Mouse (Mus musculus): ENCODE results near the gene Rpn2. TPM values are rescaled to one million over a fixed set of nuclear protein-coding genes. Genes with fewer than 3 reads are reported as not detected.

Rpn2 gene
- polyA plus RNA-seq, 1 experiment from 2014 or later: 203 TPM

DNA sequence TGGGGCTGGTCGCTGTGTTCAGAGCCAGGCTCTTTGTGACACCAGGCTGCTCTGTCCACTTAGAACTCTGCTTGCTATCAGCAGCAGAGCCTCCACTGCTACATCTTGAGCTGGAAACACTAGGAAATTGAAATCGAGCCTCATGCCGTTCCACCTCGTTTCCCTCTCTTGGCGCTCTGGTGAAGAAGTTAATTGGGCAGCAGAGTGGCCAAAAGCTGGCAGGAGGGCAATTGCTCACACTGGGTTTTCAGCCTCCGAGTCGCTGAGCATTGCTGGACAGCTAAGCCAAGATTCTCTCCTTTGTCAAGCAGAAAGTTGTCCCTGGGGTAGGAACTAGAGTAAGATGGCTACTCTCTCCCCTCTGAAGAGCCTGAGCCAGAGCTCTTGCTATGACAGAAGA is 35.5 kb downstream of the Rpn2 start:
- Histone ChIP-seq H3K27ac (peak overlapping the region; percentile 85), H3K4me3 (no peak overlapping the region), H3K27me3 (no peaks in the 10 kb centered on the region), H3K36me3 (peaks cover 92% of the 10 kb centered on the region), H3K4me2 (no peak overlapping the region), H3K4me1 (replicated peaks) (peaks cover 32% of the 10 kb centered on the region), H3K9ac (no peak overlapping the region; the same call in 1 of the 2 replicates), H3K9me3 (no peaks in the 10 kb centered on the region)
- 72% methylated on average over 7 of the region's 7 CpGs for WGBS
- ATAC-seq (ENCODE audit: low FRiP score): no peak

GRCm38 (mm10) chr2:157315486-157315885 is 36.7 kb downstream of the Rpn2 start:
- no peak overlapping the region for H3K9ac ChIP-seq
- 0 out of 2 replicates have a peak overlapping the region, but pooled peaks have one; percentile 44 for H3K27ac ChIP-seq
- H3K4me3 ChIP-seq: no peak overlapping the region
- no peaks in the 10 kb centered on the region for H3K9me3 ChIP-seq
- no peak for ATAC-seq (ENCODE audit: low FRiP score)
- H3K4me2 ChIP-seq: no peak overlapping the region
- no peaks in the 10 kb centered on the region for H3K27me3 ChIP-seq
- WGBS: 92% methylated on average over 6 of the region's 6 CpGs
- H3K36me3 ChIP-seq: peaks cover 89% of the 10 kb centered on the region
- H3K4me1 ChIP-seq (replicated peaks): peaks cover 37% of the 10 kb centered on the region

GRCm38 (mm10) chr2:157316358-157316933 is 37.6 kb downstream of the Rpn2 start:
- H3K4me1 ChIP-seq (replicated peaks): peaks cover 45% of the 10 kb centered on the region
- no peak overlapping the region for H3K4me3 ChIP-seq
- no peak for ATAC-seq (ENCODE audit: low FRiP score)
- peaks cover 89% of the 10 kb centered on the region for H3K36me3 ChIP-seq
- peak overlapping the region; percentile 44; the same call in 1 of the 2 replicates for H3K27ac ChIP-seq
- no peak overlapping the region for H3K4me2 ChIP-seq
- no peaks in the 10 kb centered on the region for H3K9me3 ChIP-seq
- H3K9ac ChIP-seq: no peak overlapping the region
- no peaks in the 10 kb centered on the region for H3K27me3 ChIP-seq
- WGBS: 86% methylated on average over 14 of the region's 14 CpGs

DNA sequence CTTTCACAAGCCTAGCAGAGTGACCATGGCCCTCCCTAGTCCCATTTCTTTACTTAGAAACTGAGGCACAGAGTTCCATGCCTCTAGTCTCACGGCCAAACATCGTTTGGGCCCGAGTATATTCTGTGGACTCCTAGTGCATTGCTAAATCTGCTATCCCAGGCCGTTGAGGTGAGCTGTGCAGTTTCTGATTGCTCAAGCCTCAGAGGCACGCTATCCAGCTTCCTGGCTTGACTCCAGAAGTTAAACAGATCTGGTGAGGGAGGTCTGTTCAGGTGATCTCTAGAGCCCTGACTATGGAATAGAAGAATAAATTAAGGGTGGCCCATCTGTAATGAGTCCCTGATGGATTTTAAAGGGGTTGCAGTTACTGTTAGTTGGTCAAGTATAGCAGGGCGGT is 38.4 kb downstream of the Rpn2 start:
- no peak overlapping the region for H3K4me3 ChIP-seq
- ATAC-seq (ENCODE audit: low FRiP score): no peak
- H3K9ac ChIP-seq: no peak overlapping the region
- peak overlapping the region; percentile 36 for H3K27ac ChIP-seq
- peaks cover 52% of the 10 kb centered on the region for H3K4me1 ChIP-seq (replicated peaks)
- peaks cover 89% of the 10 kb centered on the region for H3K36me3 ChIP-seq
- no peak overlapping the region for H3K4me2 ChIP-seq
- no peaks in the 10 kb centered on the region for H3K9me3 ChIP-seq
- H3K27me3 ChIP-seq: no peaks in the 10 kb centered on the region
- 89% methylated on average over 6 of the region's 6 CpGs for WGBS

DNA sequence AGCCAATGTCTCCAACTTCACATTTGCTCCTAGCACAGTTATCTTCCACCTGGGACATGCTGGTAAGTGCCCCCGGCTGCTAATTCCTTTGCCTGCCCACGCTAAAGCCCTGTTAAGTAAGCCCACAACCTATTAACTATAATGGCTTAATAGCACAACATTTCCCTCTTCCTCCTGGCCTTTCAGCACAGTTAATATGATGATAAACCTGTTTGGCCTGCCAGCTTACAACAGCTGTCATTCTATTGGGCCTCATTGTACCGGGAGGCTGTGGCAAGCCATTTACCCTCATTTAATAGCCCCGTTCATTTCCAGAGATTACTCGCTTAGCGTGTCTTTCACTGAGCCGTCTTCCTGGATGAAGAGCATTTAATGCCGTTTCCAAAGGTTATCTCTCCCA is 41.3 kb downstream of the Rpn2 start:
- Histone ChIP-seq H3K27me3 (no peaks in the 10 kb centered on the region), H3K9me3 (no peaks in the 10 kb centered on the region), H3K9ac (no peak overlapping the region), H3K36me3 (peaks cover 88% of the 10 kb centered on the region), H3K4me2 (no peak overlapping the region), H3K4me3 (no peak overlapping the region), H3K4me1 (replicated peaks) (peaks cover 38% of the 10 kb centered on the region), H3K27ac (peak overlapping the region; percentile 60)
- WGBS: 74% methylated on average over 8 of the region's 8 CpGs
- ATAC-seq (ENCODE audit: low FRiP score): no peak

DNA sequence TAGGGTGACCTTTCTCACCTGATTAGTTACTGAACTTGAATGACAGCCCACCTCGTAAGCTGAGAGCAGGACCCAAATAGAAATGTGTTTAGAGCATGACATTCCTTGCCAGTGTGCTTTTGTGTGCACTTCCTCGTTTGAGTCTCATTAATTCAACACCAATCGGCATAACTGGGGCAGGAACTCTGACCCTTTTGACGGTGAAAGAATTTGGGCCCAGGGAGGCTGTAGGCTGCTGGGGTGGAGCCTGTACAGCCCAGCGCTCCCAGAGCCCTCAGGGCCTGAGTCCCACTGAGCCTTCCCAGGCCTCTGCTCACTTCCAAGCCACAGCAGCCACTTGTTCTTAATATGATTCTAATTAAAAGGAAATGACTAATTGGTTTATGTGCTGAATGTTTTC is 42.1 kb downstream of the Rpn2 start:
- H3K4me1 ChIP-seq (replicated peaks): peaks cover 38% of the 10 kb centered on the region
- ATAC-seq (ENCODE audit: low FRiP score): no peak
- H3K9me3 ChIP-seq: no peaks in the 10 kb centered on the region
- H3K36me3 ChIP-seq: peaks cover 86% of the 10 kb centered on the region
- no peak overlapping the region for H3K4me3 ChIP-seq
- no peak overlapping the region for H3K9ac ChIP-seq
- no peak overlapping the region for H3K4me2 ChIP-seq
- H3K27me3 ChIP-seq: no peaks in the 10 kb centered on the region
- 36% methylated on average over 5 of the region's 5 CpGs for WGBS
- peak overlapping the region; percentile 60; the same call in 1 of the 2 replicates for H3K27ac ChIP-seq

DNA sequence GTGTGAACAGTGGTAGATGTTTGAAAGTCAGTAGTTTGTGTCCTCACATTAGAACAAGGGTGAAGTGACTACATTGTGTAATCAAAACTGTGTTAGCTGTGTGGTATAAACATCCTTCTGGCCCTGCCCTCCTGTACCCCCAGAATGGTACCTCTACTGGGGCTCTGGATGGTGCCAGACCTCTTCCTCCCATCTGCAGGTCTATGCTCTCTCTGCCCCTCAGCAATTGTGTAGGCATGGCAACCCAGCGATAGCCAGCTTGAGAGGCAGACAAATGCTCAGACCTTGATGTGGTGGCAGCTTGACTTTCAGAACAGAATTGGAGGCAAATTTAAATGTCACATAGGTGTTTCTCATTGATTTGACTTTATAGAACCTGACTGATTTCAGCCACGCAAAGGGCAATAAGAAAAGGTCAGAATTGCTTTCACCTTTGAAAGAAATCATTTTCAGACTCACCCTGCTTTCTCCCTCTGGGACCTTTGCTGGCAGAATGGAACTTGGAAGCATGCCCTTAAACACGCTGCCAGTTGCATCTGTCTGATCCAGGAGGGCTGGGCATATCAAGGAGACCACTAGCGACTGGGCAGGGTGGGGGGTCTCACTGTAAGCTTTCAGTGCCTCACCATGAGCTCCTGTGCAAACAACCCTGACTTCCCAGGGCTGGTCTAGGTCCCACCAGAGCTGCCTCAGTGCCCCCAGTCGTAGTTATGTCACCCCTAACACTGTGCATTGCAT is 43.4 kb downstream of the Rpn2 start:
- H3K9ac ChIP-seq: no peak overlapping the region
- ATAC-seq (ENCODE audit: low FRiP score): 0 out of 2 replicates have a peak, but pooled peaks have one; percentile 22
- peaks cover 87% of the 10 kb centered on the region for H3K36me3 ChIP-seq
- H3K9me3 ChIP-seq: no peaks in the 10 kb centered on the region
- H3K27ac ChIP-seq: peak overlapping the region; percentile 66
- H3K4me3 ChIP-seq: no peak overlapping the region
- peaks cover 36% of the 10 kb centered on the region for H3K4me1 ChIP-seq (replicated peaks)
- no peak overlapping the region for H3K4me2 ChIP-seq
- 79% methylated on average over 5 of the region's 5 CpGs for WGBS
- no peaks in the 10 kb centered on the region for H3K27me3 ChIP-seq

DNA sequence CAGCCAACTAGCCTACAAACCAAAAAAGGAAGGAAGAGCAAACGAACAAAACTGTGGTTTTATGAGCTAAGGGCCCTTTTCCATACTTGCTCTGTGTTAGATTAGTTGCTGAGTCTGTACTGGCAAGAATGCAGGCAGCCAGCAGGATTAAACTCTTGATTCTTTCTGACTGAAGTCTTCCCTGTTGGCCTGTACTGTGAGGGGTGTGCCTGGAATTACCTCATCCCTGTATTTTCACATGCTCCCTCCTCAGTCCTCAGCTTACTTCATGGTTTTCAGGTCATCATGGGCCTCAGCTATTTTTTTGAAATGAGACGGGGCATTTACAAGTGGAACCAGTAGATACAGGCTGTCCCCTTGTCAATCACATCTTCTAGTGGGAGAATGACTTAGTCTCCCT is 46.4 kb downstream of the Rpn2 start:
- H3K9me3 ChIP-seq: no peaks in the 10 kb centered on the region
- no peak for ATAC-seq (ENCODE audit: low FRiP score)
- H3K27me3 ChIP-seq: no peaks in the 10 kb centered on the region
- peaks cover 69% of the 10 kb centered on the region for H3K36me3 ChIP-seq
- H3K9ac ChIP-seq: no peak overlapping the region
- peaks cover 42% of the 10 kb centered on the region for H3K4me1 ChIP-seq (replicated peaks)
- no peak overlapping the region for H3K4me2 ChIP-seq
- H3K4me3 ChIP-seq: no peak overlapping the region
- no peak overlapping the region for H3K27ac ChIP-seq
- WGBS: 90% methylated on average over 2 of the region's 2 CpGs

- ATAC-seq (ENCODE audit: low FRiP score): peak; percentile 33; the same call in 1 of the 2 replicates
- peak overlapping the region; percentile 66 for H3K27ac ChIP-seq
- no peak overlapping the region for H3K4me3 ChIP-seq
- H3K4me2 ChIP-seq: no peak overlapping the region
- no peaks in the 10 kb centered on the region for H3K9me3 ChIP-seq
- H3K9ac ChIP-seq: peak overlapping the region; percentile 40; the same call in 1 of the 2 replicates
- 23% methylated on average over 5 of the region's 5 CpGs for WGBS
- H3K4me1 ChIP-seq (replicated peaks): peaks cover 28% of the 10 kb centered on the region
- no peaks in the 10 kb centered on the region for H3K27me3 ChIP-seq
- H3K36me3 ChIP-seq: peaks cover 42% of the 10 kb centered on the region
Measured at GRCm38 (mm10) chr2:157328106-157328505, 49.3 kb downstream of the Rpn2 start.

DNA sequence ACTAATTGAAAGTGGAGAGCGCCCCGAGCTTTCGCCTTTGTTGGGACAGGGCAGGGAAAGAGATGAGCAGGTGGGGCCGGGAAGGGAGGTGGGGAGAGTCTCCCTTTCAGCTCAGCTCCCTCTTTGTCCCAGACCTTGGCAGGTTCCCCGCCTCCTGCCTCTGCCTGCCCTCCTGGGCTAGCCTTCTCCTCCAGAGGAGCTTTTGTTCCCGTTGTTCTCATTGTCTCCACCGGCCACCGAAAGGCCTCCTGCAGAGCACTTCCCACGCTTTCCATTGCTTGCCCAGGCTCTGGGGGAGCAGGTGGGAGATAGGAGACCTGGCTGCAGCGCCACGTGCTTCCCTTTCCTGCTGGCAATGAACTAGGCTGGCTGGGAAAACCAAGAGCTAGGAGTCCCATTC is 49.8 kb downstream of the Rpn2 start:
- no peak overlapping the region for H3K4me2 ChIP-seq
- 8% methylated on average over 11 of the region's 11 CpGs for WGBS
- H3K4me3 ChIP-seq: no peak overlapping the region
- peaks cover 37% of the 10 kb centered on the region for H3K36me3 ChIP-seq
- H3K4me1 ChIP-seq (replicated peaks): peaks cover 28% of the 10 kb centered on the region
- peak overlapping the region; percentile 66 for H3K27ac ChIP-seq
- H3K9ac ChIP-seq: peak overlapping the region; percentile 40
- H3K9me3 ChIP-seq: no peaks in the 10 kb centered on the region
- peak; percentile 38; the same call in 1 of the 2 replicates for ATAC-seq (ENCODE audit: low FRiP score)
- no peaks in the 10 kb centered on the region for H3K27me3 ChIP-seq

DNA sequence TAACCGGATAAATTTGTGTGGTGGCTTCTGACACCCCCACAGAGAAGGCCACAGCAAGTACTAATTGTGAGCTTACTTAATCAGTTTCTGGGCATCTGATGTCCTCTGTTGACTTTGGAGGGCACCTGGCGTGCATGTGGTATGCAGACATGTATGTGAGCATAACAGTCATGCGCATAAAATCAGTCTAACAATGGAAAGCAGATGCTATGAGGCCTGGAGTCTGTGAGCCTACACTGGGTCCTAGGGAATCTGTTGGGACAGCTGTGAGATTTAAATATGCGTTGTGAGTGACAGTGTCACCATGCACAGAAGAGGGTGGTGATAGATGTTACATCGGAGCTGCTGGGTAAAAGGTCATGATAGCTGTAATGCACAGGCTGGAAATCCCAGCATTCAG is 53.2 kb downstream of the Rpn2 start:
- 50% methylated on average over 5 of the region's 5 CpGs for WGBS
- H3K36me3 ChIP-seq: peaks cover 7% of the 10 kb centered on the region
- H3K4me3 ChIP-seq: no peak overlapping the region
- no peak for ATAC-seq (ENCODE audit: low FRiP score)
- no peaks in the 10 kb centered on the region for H3K9me3 ChIP-seq
- H3K4me2 ChIP-seq: no peak overlapping the region
- peak overlapping the region; percentile 74 for H3K27ac ChIP-seq
- H3K9ac ChIP-seq: no peak overlapping the region
- H3K27me3 ChIP-seq: no peaks in the 10 kb centered on the region
- peaks cover 39% of the 10 kb centered on the region for H3K4me1 ChIP-seq (replicated peaks)

DNA sequence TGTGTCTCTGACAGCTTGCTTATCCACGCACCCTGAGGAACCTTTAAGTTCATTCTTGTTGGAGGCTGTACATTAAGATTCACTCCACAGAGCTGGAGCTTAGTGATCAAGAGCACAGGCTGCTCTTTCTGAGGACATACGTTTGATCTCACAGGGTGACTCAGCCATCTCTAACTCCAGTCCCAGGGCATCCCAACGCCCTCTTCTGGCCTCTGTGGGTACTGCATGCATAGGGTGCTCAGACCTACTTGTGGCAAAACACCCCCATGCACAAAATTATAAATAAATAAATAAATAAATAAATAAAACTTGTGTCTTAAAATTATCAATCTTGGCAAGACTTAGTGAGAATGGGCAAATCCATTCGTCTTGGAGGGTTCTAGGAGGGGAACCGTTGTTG is 59.8 kb downstream of the Rpn2 start:
- Histone ChIP-seq H3K4me2 (no peak overlapping the region), H3K27ac (no peak overlapping the region), H3K27me3 (no peaks in the 10 kb centered on the region), H3K4me3 (no peak overlapping the region), H3K4me1 (replicated peaks) (peaks cover 55% of the 10 kb centered on the region), H3K9me3 (no peaks in the 10 kb centered on the region), H3K9ac (no peak overlapping the region), H3K36me3 (no peaks in the 10 kb centered on the region)
- ATAC-seq (ENCODE audit: low FRiP score): no peak
- WGBS: 35% methylated on average over 5 of the region's 5 CpGs

- 68% methylated on average over 7 of the region's 7 CpGs for WGBS
- H3K27ac ChIP-seq: peak overlapping the region; percentile 91
- H3K9me3 ChIP-seq: no peaks in the 10 kb centered on the region
- no peak overlapping the region for H3K4me3 ChIP-seq
- ATAC-seq (ENCODE audit: low FRiP score): no peak
- peak overlapping the region; percentile 62 for H3K9ac ChIP-seq
- no peaks in the 10 kb centered on the region for H3K27me3 ChIP-seq
- no peak overlapping the region for H3K4me2 ChIP-seq
- H3K4me1 ChIP-seq (replicated peaks): peaks cover 55% of the 10 kb centered on the region
- no peaks in the 10 kb centered on the region for H3K36me3 ChIP-seq
Measured at GRCm38 (mm10) chr2:157339532-157339931, 60.7 kb downstream of the Rpn2 start.
